Mouse (Mus musculus) mammary gland, adult 2 months (tissue): ENCODE results near the gene Bud31. TPM values are rescaled to one million over a fixed set of nuclear protein-coding genes. Genes with fewer than 3 reads are reported as not detected.

Experiments
- polyA plus RNA-seq: library from polyadenylated mRNA; depleted of rRNA; stranded (reverse); fragments of >200 nt; gene quantifications from 2 replicates; pipeline ENCODE4 v1.2.3, GENCODE M21; 2012; ENCODE audit warnings: low replicate concordance; rRNA removed

The Bud31 gene
- 36.2 and 74.0 TPM in 2 replicates for polyA plus RNA-seq

GRCm38 (mm10) chr5:145139571-145140519, at the start of gene Bud31, which contains the start of gene Pdap1:
Gene Bud31, plus strand, starts transcription at chr5:145140362.
Gene Pdap1, minus strand, starts transcription at chr5:145140238.

DNA sequence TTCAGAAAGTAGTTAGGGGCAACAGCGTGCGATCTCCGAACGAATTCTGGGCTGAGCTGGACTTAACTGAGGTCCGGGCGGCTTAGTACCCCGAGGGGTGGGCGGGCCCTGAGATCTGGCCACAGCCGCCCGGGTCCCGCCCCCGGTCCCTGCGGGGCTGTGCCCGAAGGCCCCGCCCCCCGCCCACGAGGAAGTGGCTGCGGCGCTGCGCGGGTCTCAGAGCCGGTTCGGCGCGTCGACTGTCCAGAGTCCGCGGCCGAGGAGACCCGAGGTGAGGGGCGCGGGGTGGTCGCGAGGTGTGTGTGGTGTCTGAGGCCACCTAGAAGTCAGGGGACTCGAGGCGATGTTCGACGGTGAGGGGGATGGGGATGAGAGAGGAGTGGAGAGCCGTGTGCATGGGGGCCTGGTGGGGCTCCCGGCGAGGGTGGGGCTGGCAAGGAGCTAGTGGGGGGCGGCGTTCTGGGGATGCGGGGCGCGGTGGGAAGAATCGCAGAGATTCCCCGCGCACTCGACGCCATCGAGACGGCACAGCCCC, 26.0 kb upstream of the Bud31 start, which contains the start of gene Arpc1b:
Gene Arpc1b (plus strand): TSS at position 145 of the 535 bp plus-strand sequence.

GRCm38 (mm10) chr5:145166536-145167305, 26.6 kb downstream of the Bud31 start, which contains the start of the genes Ptcd1 and Cpsf4:
Gene Ptcd1, minus strand, starts transcription at chr5:145167108.
Gene Cpsf4, plus strand, starts transcription at chr5:145167213.

GRCm38 (mm10) chr5:145191962-145192361, 51.8 kb downstream of the Bud31 start, which contains the start of gene Atp5j2:
Gene Atp5j2, minus strand, starts transcription at chr5:145192062.

Other genes starting within 250 kb of the Bud31 start
- 36.6 and 42.3 TPM in 2 replicates for gene Smurf1, start 174.5 kb upstream of the Bud31 start, polyA plus RNA-seq
- gene Gm4871, start 107.6 kb upstream of the Bud31 start, polyA plus RNA-seq, result not detected in 2 replicates
- gene 1700018F24Rik, start 97.4 kb upstream of the Bud31 start, polyA plus RNA-seq, result not detected in 2 replicates
- 103 and 111 TPM in 2 replicates for gene Arpc1a, start 56.5 kb upstream of the Bud31 start, polyA plus RNA-seq
- gene Kpna7, start 56.3 kb upstream of the Bud31 start, polyA plus RNA-seq, result not detected in 2 replicates
- 586 and 942 TPM in 2 replicates for gene Arpc1b, start 26.1 kb upstream of the Bud31 start, polyA plus RNA-seq
- gene Pdap1, start 124 bp upstream of the Bud31 start, polyA plus RNA-seq, result 21.0 and 26.7 TPM in 2 replicates
- 13.3 and 13.5 TPM in 2 replicates for gene Ptcd1, start 26.7 kb downstream of the Bud31 start, polyA plus RNA-seq
- 22.3 and 29.3 TPM in 2 replicates for gene Cpsf4, start 26.9 kb downstream of the Bud31 start, polyA plus RNA-seq
- 99.7 and 184 TPM in 2 replicates for gene Atp5j2, start 51.7 kb downstream of the Bud31 start, polyA plus RNA-seq
- gene Zkscan14, start 61.5 kb downstream of the Bud31 start, polyA plus RNA-seq, result 2.7 and 3.5 TPM in 2 replicates
- gene Zkscan5, start 64.2 kb downstream of the Bud31 start, polyA plus RNA-seq, result 3.2 and 5.7 TPM in 2 replicates
- 12.0 and 23.5 TPM in 2 replicates for gene Zfp655, start 91.4 kb downstream of the Bud31 start, polyA plus RNA-seq
- gene Zscan25, start 140.1 kb downstream of the Bud31 start, polyA plus RNA-seq, result 14.3 and 22.2 TPM in 2 replicates
- gene Cyp3a57, start 204.9 kb downstream of the Bud31 start, polyA plus RNA-seq, result 3.2 and 10.4 TPM in 2 replicates